Mouse (Mus musculus) stomach, postnatal 0 days (tissue): ENCODE measurements at regions not wholly inside any gene's neighbourhood (a gene's known extent, or its start where the extent isn't known, plus 50 kb on each side); places are given as distances from the start of the nearest gene placed in this dataset.

ENCODE experiments used
- CTCF ChIP-seq: IDR thresholded peaks from 2 replicates; pipeline ENCODE4 v1.5.1; 2016; ENCODE audit warnings: antibody characterized with exemption, low read depth, mild to moderate bottlenecking, moderate library complexity
- EP300 ChIP-seq: optimal IDR thresholded peaks from 2 replicates; pipeline ENCODE3; 2016; ENCODE audit warnings: antibody characterized with exemption

DNA sequence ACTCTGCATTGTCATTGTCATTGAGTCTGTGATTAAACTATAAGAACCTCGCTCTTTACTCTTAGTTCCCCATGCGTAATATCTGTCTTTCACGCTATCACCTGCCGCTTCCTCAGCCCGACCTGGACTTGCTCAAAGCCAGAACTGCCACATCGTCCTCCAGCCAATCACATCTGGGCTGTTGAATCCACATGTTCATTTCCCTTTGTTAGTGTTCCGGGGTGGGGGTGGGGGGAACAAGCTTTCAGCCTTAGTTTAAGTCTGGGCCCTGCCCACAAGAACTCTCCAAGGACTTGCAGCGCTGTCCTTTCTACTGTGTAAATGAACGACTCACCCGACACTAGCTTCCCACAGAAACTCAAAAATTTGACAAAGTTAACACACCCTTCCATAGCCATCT, 2154.6 kb upstream of the Gm7489 start:
- TF ChIP-seq CTCF (no peak), EP300 (no peak)
